Mouse (Mus musculus): Measurements from ENCODE around the gene Pfn3.

- TF ChIP-seq CTCF (IDR thresholded peaks at IDR 0.05; ENCODE audit: low read depth, low read length) (no peak), POLR2A (IDR thresholded peaks at IDR 0.05; ENCODE audit: borderline replicate concordance, low read depth, low read length) (no peak)
Measured at GRCm38 (mm10) chr13:55368401-55368800, 46.6 kb downstream of the Pfn3 start.

Measured in bone marrow macrophage, adult 2 months (primary cell).